Mouse (Mus musculus): ENCODE measurements around the gene Rbm6. TPM values are rescaled to one million over a fixed set of nuclear protein-coding genes. Genes with fewer than 3 reads are reported as not detected.

Gene Rbm6
- total RNA-seq (2012; rRNA removed) (54.2 and 55.8 TPM in 2 replicates), polyA plus RNA-seq (2012; ENCODE audit: insufficient read depth in 1 of 2, insufficient read length in 2 of 2, low read depth in 1 of 2, low replicate concordance in 2 of 2, missing spikeins in 1 of 2) (100 to 1,000 TPM in 1 of 2 experiments, 10 to 100 TPM in 1; 55.7 to 521 TPM)

DNA sequence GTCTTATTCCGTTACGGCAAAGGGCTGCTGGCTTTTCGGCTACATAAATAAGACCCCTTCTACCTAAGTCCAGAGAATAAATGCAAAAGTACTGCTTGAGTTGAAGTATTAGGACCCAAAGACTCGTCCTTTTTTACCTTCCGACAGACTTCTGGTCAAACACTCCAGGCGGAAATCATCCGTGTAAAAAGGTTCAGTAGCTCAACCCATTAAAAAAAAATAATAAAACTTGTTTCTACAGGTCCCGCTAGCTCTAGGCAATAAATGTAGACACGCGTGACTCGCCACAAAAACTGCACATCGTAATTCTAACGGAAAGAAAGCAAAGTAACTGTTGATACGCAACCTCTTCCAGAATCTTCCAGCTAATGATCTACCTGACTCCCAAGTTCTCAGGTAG lies at the start of gene Rbm6:
Rbm6 (minus strand) TSS at position 101 of the 400 bp plus-strand sequence.
- H3K27ac ChIP-seq (ENCODE audit: control insufficient read depth, low read depth, low read length): peak within 1 kb of the TSS; percentile 70
- peaks cover 2 to 16% of the 10 kb centered on the region in 2 experiments; a peak in 3 of 4 replicates for H3K36me3 ChIP-seq (ENCODE audit: control insufficient read depth in 1 of 2, insufficient read depth in 2 of 2, low read length in 2 of 2)
- peaks cover 32% of the 10 kb centered on the region for H3K79me2 ChIP-seq (ENCODE audit: control insufficient read depth, insufficient read depth, low read length, poor library complexity)
- peaks cover 3 to 16% of the 10 kb centered on the region in 2 experiments for H3K4me1 ChIP-seq (ENCODE audit: control insufficient read depth in 1 of 2, insufficient read depth in 2 of 2, low read length in 2 of 2)
- H3K9me3 ChIP-seq (replicated peaks; ENCODE audit: insufficient read depth, low read length): no peaks in the 10 kb centered on the region
- peak within 1 kb of the TSS; percentile 87 for H3K9ac ChIP-seq (ENCODE audit: control insufficient read depth, low read depth, low read length, poor library complexity, severe bottlenecking)
- H3K4me3 ChIP-seq (ENCODE audit: control insufficient read depth in 1 of 2, insufficient read depth in 1 of 2, low read depth in 2 of 2, low read length in 2 of 2): peak within 1 kb of the TSS; percentile 91 to 95
- TF ChIP-seq POLR2AphosphoS2 (IDR thresholded peaks at IDR 0.05; ENCODE audit: low read length): no peak
- no peak for TF ChIP-seq SIN3A (IDR thresholded peaks at IDR 0.05; ENCODE audit: low read length)
- peak; percentile 1; the same call in 1 of the 2 replicates for TF ChIP-seq TCF12 (IDR thresholded peaks at IDR 0.05; ENCODE audit: low read depth, low read length)
- no peak for DNase-seq (ENCODE audit: low read depth, low spot score)
- peaks cover 1 to 2% of the 10 kb centered on the region in 2 experiments; a peak in 1 of 4 replicates for H3K27me3 ChIP-seq (ENCODE audit: control insufficient read depth in 1 of 2, insufficient read depth in 2 of 2, low read length in 2 of 2)

DNA sequence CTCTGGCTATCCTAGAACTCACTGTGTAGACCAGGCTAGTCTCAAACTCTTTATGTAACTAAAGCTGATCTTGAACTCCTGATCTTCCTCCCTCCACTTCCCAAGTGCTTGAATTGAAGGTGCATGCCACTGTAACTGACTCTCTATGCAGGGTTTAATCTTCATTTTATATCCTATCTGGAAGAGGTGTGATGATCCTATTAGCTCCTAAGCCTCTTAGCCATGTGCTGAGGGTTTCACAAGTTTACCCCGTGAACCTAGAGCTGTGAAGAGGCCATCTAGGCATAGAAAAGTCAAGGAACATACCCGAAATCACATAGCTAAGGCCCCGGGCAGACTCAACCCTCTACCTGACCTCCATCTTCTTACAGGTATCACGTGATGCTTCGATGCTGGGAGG lies 46.4 kb upstream of the Rbm6 start:
- no peak overlapping the region for H3K27ac ChIP-seq (ENCODE audit: control insufficient read depth, low read depth, low read length)
- TF ChIP-seq POLR2A (IDR thresholded peaks at IDR 0.05; ENCODE audit: control insufficient read depth in 1 of 2, insufficient read depth in 1 of 2, low read depth in 1 of 2, low read length in 2 of 2, poor library complexity in 1 of 2) (0 out of 4 replicates have a peak, but pooled peaks of 1 of the 2 experiments have one; percentile 10), RCOR1 (IDR thresholded peaks at IDR 0.05; ENCODE audit: low read depth, low read length) (no peak), RAD21 (IDR thresholded peaks at IDR 0.05; ENCODE audit: low read depth, low read length) (no peak), MAZ (IDR thresholded peaks at IDR 0.05; ENCODE audit: low read depth, low read length) (no peak)
- H3K4me1 ChIP-seq (ENCODE audit: control insufficient read depth in 1 of 2, insufficient read depth in 2 of 2, low read length in 2 of 2): peaks cover 2 to 15% of the 10 kb centered on the region in 2 experiments; a peak in 3 of 4 replicates
- H3K4me3 ChIP-seq (ENCODE audit: control insufficient read depth in 1 of 2, insufficient read depth in 1 of 2, low read depth in 2 of 2, low read length in 2 of 2): no peak overlapping the region
- H3K9ac ChIP-seq (ENCODE audit: control insufficient read depth, low read depth, low read length, poor library complexity, severe bottlenecking): no peak overlapping the region
- H3K9me3 ChIP-seq (replicated peaks; ENCODE audit: insufficient read depth, low read length): no peaks in the 10 kb centered on the region
- peaks cover 14% of the 10 kb centered on the region for H3K79me2 ChIP-seq (ENCODE audit: control insufficient read depth, insufficient read depth, low read length, poor library complexity)
- peaks cover 6 to 8% of the 10 kb centered on the region in 2 experiments; a peak in 3 of 4 replicates for H3K36me3 ChIP-seq (ENCODE audit: control insufficient read depth in 1 of 2, insufficient read depth in 2 of 2, low read length in 2 of 2)
- no peak for DNase-seq (ENCODE audit: low read depth, low spot score)
- no peaks in the 10 kb centered on the region for H3K27me3 ChIP-seq (ENCODE audit: control insufficient read depth in 1 of 2, insufficient read depth in 2 of 2, low read length in 2 of 2)

DNA sequence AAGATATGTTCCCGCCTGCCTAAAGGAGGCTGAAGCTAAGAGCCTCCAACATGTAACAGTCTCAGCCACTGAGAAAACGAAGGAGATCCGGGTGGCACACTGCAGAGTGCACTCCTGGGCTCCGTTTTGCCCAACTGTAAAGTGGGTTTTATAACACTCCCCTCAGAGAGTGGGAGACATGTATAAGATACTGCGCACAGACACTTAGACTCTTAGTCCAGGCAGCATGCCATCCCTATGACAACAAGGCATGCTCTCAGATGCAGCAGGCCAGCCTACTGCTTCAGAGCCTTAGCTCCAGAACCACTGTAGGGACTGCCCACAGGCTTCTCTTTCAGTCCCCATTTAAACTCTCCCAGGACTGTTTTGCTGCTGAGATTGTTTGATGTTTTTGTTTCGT lies 45.8 kb upstream of the Rbm6 start:
- TF ChIP-seq ZNF384 (IDR thresholded peaks at IDR 0.05; ENCODE audit: low read depth, low read length): no peak
- no peak for TF ChIP-seq MAX (IDR thresholded peaks at IDR 0.05; ENCODE audit: low read length)
- TF ChIP-seq ZKSCAN1 (IDR thresholded peaks at IDR 0.05; ENCODE audit: low read depth, low read length): no peak
- no peak for TF ChIP-seq NRF1 (IDR thresholded peaks at IDR 0.05; ENCODE audit: insufficient read depth, low read depth, low read length, poor library complexity, severe bottlenecking)
- TF ChIP-seq ETS1 (IDR thresholded peaks at IDR 0.05; ENCODE audit: low read depth, low read length): no peak
- no peak for TF ChIP-seq TCF12 (IDR thresholded peaks at IDR 0.05; ENCODE audit: low read depth, low read length)
- no peak for TF ChIP-seq ELF1 (IDR thresholded peaks at IDR 0.05; ENCODE audit: low read depth, low read length)
- TF ChIP-seq MYB (IDR thresholded peaks at IDR 0.05; ENCODE audit: low read depth, low read length): no peak
- no peak for TF ChIP-seq SIN3A (IDR thresholded peaks at IDR 0.05; ENCODE audit: low read length)
- no peak for TF ChIP-seq MAZ (IDR thresholded peaks at IDR 0.05; ENCODE audit: low read depth, low read length)
- Histone ChIP-seq H3K4me1 (ENCODE audit: control insufficient read depth in 1 of 2, insufficient read depth in 2 of 2, low read length in 2 of 2) (peaks cover 6 to 20% of the 10 kb centered on the region in 2 experiments), H3K79me2 (ENCODE audit: control insufficient read depth, insufficient read depth, low read length, poor library complexity) (peaks cover 14% of the 10 kb centered on the region), H3K9me3 (replicated peaks; ENCODE audit: insufficient read depth, low read length) (no peaks in the 10 kb centered on the region), H3K36me3 (ENCODE audit: control insufficient read depth in 1 of 2, insufficient read depth in 2 of 2, low read length in 2 of 2) (peaks cover 8 to 12% of the 10 kb centered on the region in 2 experiments), H3K9ac (ENCODE audit: control insufficient read depth, low read depth, low read length, poor library complexity, severe bottlenecking) (no peak overlapping the region), H3K27ac (ENCODE audit: control insufficient read depth, low read depth, low read length) (no peak overlapping the region), H3K4me3 (ENCODE audit: control insufficient read depth in 1 of 2, insufficient read depth in 1 of 2, low read depth in 2 of 2, low read length in 2 of 2) (no peak overlapping the region), H3K27me3 (ENCODE audit: control insufficient read depth in 1 of 2, insufficient read depth in 2 of 2, low read length in 2 of 2) (no peaks in the 10 kb centered on the region)
- DNase-seq (ENCODE audit: low read depth, low spot score): no peak

Data from MEL (cell line).